Mouse (Mus musculus) E14TG2a.4 (cell line): ENCODE measurements around the gene P3h2.

Source experiments
- CTCF ChIP-seq: conservative IDR thresholded peaks from 2 replicates; pipeline ENCODE4 v1.5.1; 2014; ENCODE audit warnings: low read length
- NANOG ChIP-seq: IDR thresholded peaks from 2 replicates; pipeline ENCODE4 v1.6.1; 2014; ENCODE audit warnings: borderline replicate concordance, low read length, mixed read lengths

DNA sequence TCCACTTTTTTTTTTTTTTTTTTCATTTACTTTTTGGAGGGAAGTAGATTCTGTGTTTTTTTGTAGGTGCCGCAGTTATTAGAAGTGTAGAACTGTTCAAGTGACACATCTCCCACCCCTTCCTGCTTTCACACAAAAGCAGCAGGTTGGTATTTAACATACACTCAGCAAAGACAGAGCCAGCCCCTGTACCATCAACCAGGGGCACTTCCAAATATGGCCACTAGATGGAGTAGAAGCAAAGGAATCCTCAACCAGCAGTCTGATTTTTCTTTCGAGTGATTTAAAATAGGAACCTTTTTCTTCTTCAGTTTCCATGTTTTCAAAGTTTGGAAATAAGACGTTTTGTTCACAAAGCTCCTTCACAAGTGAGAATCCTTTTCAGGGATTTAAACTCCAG, 138.3 kb downstream of the P3h2 start:
- no peak for TF ChIP-seq NANOG
- TF ChIP-seq CTCF = peak; percentile 99
